Mouse (Mus musculus): ENCODE measurements around the gene Hoxa1. TPM values are rescaled to one million over a fixed set of nuclear protein-coding genes. Genes with fewer than 3 reads are reported as not detected.

Hoxa1 gene
- polyA plus RNA-seq, 1 experiment from 2014 or later = 0.26 TPM

GRCm38 (mm10) chr6:52164626-52165440 is 6.7 kb upstream of the Hoxa1 start, which contains the start of gene Hoxa2:
Hoxa2 (minus strand) TSS chr6:52164831.
- H3K4me3 ChIP-seq (replicated peaks; ENCODE audit: low read depth, low read length) = no peak within 1 kb of the TSS
- no peaks in the 10 kb centered on the region for H3K4me1 ChIP-seq (ENCODE audit: control insufficient read depth, insufficient read depth, low read length)
- H3K27me3 ChIP-seq (ENCODE audit: control insufficient read depth, insufficient read depth, low read length) = peaks cover 88% of the 10 kb centered on the region
- DNase-seq = no peak
- no peak for ATAC-seq (ENCODE audit: low FRiP score, low TSS enrichment)
- no peaks in the 10 kb centered on the region for H3K9me3 ChIP-seq (ENCODE audit: control insufficient read depth, low read length)
- no peak within 1 kb of the TSS for H3K9ac ChIP-seq (replicated peaks; ENCODE audit: low read length)
- no peak within 1 kb of the TSS for H3K27ac ChIP-seq (replicated peaks; ENCODE audit: low read depth, low read length)
- WGBS = under 1% methylated on average over 25 of the region's 25 CpGs
- no peaks in the 10 kb centered on the region for H3K36me3 ChIP-seq (ENCODE audit: control insufficient read depth, insufficient read depth, low read length)
- no peak within 1 kb of the TSS for H3K4me2 ChIP-seq (ENCODE audit: low read length)

GRCm38 (mm10) chr6:52164051-52164625 is 6.0 kb upstream of the Hoxa1 start:
- Histone ChIP-seq H3K4me3 (replicated peaks; ENCODE audit: low read depth, low read length) (no peak overlapping the region), H3K9me3 (ENCODE audit: control insufficient read depth, low read length) (no peaks in the 10 kb centered on the region), H3K36me3 (ENCODE audit: control insufficient read depth, insufficient read depth, low read length) (no peaks in the 10 kb centered on the region), H3K9ac (replicated peaks; ENCODE audit: low read length) (no peak overlapping the region), H3K27me3 (ENCODE audit: control insufficient read depth, insufficient read depth, low read length) (peaks cover 90% of the 10 kb centered on the region), H3K4me1 (ENCODE audit: control insufficient read depth, insufficient read depth, low read length) (no peaks in the 10 kb centered on the region), H3K27ac (replicated peaks; ENCODE audit: low read depth, low read length) (no peak overlapping the region), H3K4me2 (ENCODE audit: low read length) (no peak overlapping the region)
- ATAC-seq (ENCODE audit: low FRiP score, low TSS enrichment) (no peak), DNase-seq (no peak)
- under 1% methylated on average over 38 of the region's 39 CpGs for WGBS

DNA sequence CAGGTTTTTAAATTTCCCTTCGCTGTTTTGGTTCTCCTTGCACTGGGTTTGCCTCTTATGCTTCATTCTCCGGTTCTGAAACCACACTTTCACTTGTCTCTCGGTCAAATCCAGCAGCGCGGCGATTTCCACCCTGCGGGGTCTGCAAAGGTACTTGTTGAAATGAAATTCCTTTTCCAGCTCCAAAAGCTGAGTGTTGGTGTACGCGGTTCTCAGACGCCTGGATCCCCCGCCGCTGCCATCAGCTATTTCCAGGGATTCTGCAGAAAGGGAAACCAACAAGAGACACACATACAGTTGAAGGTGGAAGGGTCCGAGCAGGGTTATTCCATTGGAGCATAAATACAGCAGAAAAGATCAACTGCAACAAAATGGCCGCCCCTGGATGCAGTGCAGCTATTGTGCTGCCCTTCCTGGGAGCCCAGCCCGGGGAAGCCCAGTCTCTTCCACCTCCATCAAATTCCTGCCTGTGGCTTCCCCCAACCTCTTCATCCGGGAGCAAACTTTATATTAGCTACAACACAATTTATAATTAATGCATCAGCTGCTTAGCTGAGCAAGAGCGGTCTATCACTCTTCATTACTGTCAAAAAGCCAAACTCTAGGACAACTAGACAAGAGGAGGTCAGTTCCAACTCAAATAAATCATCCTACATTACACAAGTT is 5.4 kb upstream of the Hoxa1 start:
- H3K4me1 ChIP-seq (ENCODE audit: control insufficient read depth, insufficient read depth, low read length) = peaks cover 2% of the 10 kb centered on the region
- 1% methylated on average over 17 of the region's 17 CpGs for WGBS
- no peak overlapping the region for H3K4me2 ChIP-seq (ENCODE audit: low read length)
- ATAC-seq (ENCODE audit: low FRiP score, low TSS enrichment) = no peak
- no peak overlapping the region for H3K27ac ChIP-seq (replicated peaks; ENCODE audit: low read depth, low read length)
- no peaks in the 10 kb centered on the region for H3K9me3 ChIP-seq (ENCODE audit: control insufficient read depth, low read length)
- H3K27me3 ChIP-seq (ENCODE audit: control insufficient read depth, insufficient read depth, low read length) = peaks cover 93% of the 10 kb centered on the region
- no peaks in the 10 kb centered on the region for H3K36me3 ChIP-seq (ENCODE audit: control insufficient read depth, insufficient read depth, low read length)
- no peak for DNase-seq
- H3K4me3 ChIP-seq (replicated peaks; ENCODE audit: low read depth, low read length) = no peak overlapping the region
- H3K9ac ChIP-seq (replicated peaks; ENCODE audit: low read length) = no peak overlapping the region

DNA sequence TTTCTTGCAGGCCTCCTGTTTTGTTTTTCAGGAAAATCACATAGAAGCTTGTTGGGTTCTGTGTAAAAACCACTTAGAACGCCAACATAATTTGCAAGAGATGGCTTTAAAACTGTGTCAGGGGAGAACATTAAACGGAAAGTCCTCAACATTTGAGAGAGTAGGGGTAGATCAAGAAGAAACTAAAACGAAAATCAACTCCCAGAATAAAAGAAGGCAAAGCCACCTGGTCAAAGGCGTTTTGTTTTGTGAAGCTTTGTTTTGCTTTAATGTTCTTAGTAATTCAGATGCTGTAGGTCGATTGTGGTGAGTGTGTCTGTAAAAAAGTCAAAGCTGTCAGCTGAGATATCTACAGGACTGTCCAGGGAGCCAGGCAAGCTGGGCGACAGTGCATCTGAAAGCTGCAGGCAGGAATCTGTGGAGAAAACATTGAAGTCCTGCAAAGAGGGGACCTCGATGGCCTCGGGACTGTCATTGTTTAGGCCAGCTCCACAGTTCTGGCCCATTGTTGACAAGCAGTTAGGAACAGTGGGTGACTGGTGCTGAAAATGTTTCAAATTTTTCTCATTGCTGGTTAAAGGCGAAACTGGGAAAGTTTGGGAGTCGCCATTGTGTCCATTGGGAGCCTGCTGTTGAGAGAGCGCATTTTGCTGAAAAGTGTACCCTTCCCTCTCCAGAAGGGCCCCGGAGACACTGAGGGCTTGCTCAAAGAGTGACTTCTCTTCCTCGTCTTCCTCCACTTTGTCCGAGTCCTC is 4.7 kb upstream of the Hoxa1 start:
- 2% methylated on average over 14 of the region's 14 CpGs for WGBS
- ATAC-seq (ENCODE audit: low FRiP score, low TSS enrichment) (no peak), DNase-seq (no peak)
- Histone ChIP-seq H3K36me3 (ENCODE audit: control insufficient read depth, insufficient read depth, low read length) (no peaks in the 10 kb centered on the region), H3K9ac (replicated peaks; ENCODE audit: low read length) (no peak overlapping the region), H3K27ac (replicated peaks; ENCODE audit: low read depth, low read length) (no peak overlapping the region), H3K27me3 (ENCODE audit: control insufficient read depth, insufficient read depth, low read length) (peaks cover 96% of the 10 kb centered on the region), H3K4me1 (ENCODE audit: control insufficient read depth, insufficient read depth, low read length) (peaks cover 8% of the 10 kb centered on the region), H3K9me3 (ENCODE audit: control insufficient read depth, low read length) (no peaks in the 10 kb centered on the region), H3K4me3 (replicated peaks; ENCODE audit: low read depth, low read length) (no peak overlapping the region), H3K4me2 (ENCODE audit: low read length) (no peak overlapping the region)

GRCm38 (mm10) chr6:52162093-52162380 is 3.9 kb upstream of the Hoxa1 start:
- Histone ChIP-seq H3K4me1 (ENCODE audit: control insufficient read depth, insufficient read depth, low read length) (peaks cover 8% of the 10 kb centered on the region), H3K9ac (replicated peaks; ENCODE audit: low read length) (no peak overlapping the region), H3K27me3 (ENCODE audit: control insufficient read depth, insufficient read depth, low read length) (peaks cover 96% of the 10 kb centered on the region), H3K27ac (replicated peaks; ENCODE audit: low read depth, low read length) (no peak overlapping the region), H3K9me3 (ENCODE audit: control insufficient read depth, low read length) (no peaks in the 10 kb centered on the region), H3K36me3 (ENCODE audit: control insufficient read depth, insufficient read depth, low read length) (no peaks in the 10 kb centered on the region), H3K4me2 (ENCODE audit: low read length) (no peak overlapping the region), H3K4me3 (replicated peaks; ENCODE audit: low read depth, low read length) (no peak overlapping the region)
- 8% methylated on average over 1 of the region's 1 CpGs for WGBS
- no peak for DNase-seq
- no peak for ATAC-seq (ENCODE audit: low FRiP score, low TSS enrichment)

GRCm38 (mm10) chr6:52161336-52162092 is 3.4 kb upstream of the Hoxa1 start:
- Histone ChIP-seq H3K4me1 (ENCODE audit: control insufficient read depth, insufficient read depth, low read length) (peaks cover 8% of the 10 kb centered on the region), H3K4me3 (replicated peaks; ENCODE audit: low read depth, low read length) (no peak overlapping the region), H3K9me3 (ENCODE audit: control insufficient read depth, low read length) (no peaks in the 10 kb centered on the region), H3K27ac (replicated peaks; ENCODE audit: low read depth, low read length) (no peak overlapping the region), H3K36me3 (ENCODE audit: control insufficient read depth, insufficient read depth, low read length) (no peaks in the 10 kb centered on the region), H3K27me3 (ENCODE audit: control insufficient read depth, insufficient read depth, low read length) (peaks cover 96% of the 10 kb centered on the region), H3K9ac (replicated peaks; ENCODE audit: low read length) (no peak overlapping the region), H3K4me2 (ENCODE audit: low read length) (no peak overlapping the region)
- 3% methylated on average over 8 of the region's 8 CpGs for WGBS
- no peak for DNase-seq
- ATAC-seq (ENCODE audit: low FRiP score, low TSS enrichment) = no peak

DNA sequence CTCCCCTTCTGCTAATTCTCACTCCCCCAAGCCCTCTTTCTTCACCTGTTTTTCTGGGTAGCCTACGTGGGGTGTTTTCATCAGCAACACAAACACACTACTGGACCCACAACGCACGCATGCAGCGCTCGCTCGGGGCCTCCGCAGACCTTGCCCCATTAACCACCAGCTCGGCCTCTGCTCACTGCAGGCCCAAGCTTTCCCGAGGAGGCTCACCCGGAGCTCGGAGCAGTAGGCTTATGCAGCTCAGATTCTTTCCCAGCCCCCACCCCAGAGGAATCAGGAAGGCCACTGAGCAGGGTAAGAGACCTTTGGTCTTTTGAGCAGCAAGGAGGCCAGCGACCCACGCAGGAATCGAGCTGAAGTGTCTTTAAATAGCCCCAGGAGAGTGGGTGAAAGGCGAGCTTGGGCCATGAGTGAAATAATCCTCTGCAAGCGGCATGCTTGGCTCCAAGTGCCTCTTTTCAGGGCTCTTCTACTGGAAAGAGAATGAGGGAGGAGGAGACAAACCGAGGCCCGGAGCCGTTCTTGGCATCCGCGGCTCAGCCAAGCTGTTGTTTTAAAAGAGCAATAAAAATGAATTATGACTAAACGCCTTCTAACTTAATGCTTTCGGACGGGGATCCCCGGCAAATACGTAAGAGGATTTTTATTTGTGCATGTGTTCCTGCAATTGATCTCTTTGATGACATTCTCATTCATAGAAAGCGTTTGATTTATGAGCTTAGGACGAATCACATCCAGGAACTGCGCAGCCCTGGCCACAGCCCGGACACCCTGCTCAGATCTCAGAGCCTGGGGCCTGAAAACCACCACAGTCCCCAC is 2.6 kb upstream of the Hoxa1 start:
- peaks cover 96% of the 10 kb centered on the region for H3K27me3 ChIP-seq (ENCODE audit: control insufficient read depth, insufficient read depth, low read length)

More for the DNA sequence above, 2.6 kb upstream of the Hoxa1 start:
- ATAC-seq (ENCODE audit: low FRiP score, low TSS enrichment) (no peak), DNase-seq (peak; percentile 28)
- 1% methylated on average over 30 of the region's 30 CpGs for WGBS
- Histone ChIP-seq H3K4me2 (ENCODE audit: low read length) (no peak overlapping the region), H3K4me3 (replicated peaks; ENCODE audit: low read depth, low read length) (no peak overlapping the region), H3K9ac (replicated peaks; ENCODE audit: low read length) (no peak overlapping the region), H3K36me3 (ENCODE audit: control insufficient read depth, insufficient read depth, low read length) (no peaks in the 10 kb centered on the region), H3K4me1 (ENCODE audit: control insufficient read depth, insufficient read depth, low read length) (peaks cover 8% of the 10 kb centered on the region), H3K9me3 (ENCODE audit: control insufficient read depth, low read length) (no peaks in the 10 kb centered on the region), H3K27ac (replicated peaks; ENCODE audit: low read depth, low read length) (no peak overlapping the region)

Measured in midbrain, embryonic 14.5 days (tissue).